14 mouse cellular contexts compared by ENCODE assay signal in the genomic region with DNA sequence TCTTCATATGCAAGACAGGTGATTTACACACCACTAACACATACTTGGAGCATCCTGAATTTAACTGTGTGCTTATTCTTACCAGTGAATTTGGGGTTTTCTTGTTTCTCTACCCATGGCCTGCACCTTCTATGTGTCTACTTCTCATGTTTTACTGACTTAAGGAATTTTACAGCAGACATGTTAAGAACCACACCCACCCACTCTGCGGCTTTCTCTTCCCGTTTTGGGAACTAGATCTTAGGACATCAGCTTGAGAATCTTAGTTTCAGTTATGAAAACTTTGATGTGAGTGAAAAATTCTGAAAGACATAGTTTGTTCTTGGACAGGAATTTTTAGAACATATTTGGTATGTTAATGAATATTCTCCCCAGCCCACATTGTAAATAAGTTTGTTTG.
"Had no signal": no experiment of that assay in that cellular context is flagged by ENCODE, and none has a peak within 500 bp of the region (broad histone marks: within the 10 kb centered on the region; RNA-seq: fewer than 3 reads in every experiment).

No protein-coding gene starts in this region.

- H3K27me3 ChIP-seq: intestine, embryonic 15.5 days; liver, embryonic 13.5 days; neural tube, embryonic 13.5 days had no signal

- H3K9ac ChIP-seq: intestine, embryonic 15.5 days; liver, embryonic 13.5 days; liver, postnatal 0 days; midbrain, embryonic 12.5 days; neural tube, embryonic 13.5 days had no signal

- H3K27ac ChIP-seq: intestine, embryonic 15.5 days; left cerebral cortex, adult 2 months; limb, embryonic 10.5 days; liver, embryonic 13.5 days; midbrain, embryonic 12.5 days; neural tube, embryonic 13.5 days had no signal

- ATAC-seq: intestine, embryonic 15.5 days; liver, postnatal 0 days had no signal

- H3K4me3 ChIP-seq: intestine, embryonic 15.5 days; left cerebral cortex, adult 2 months; limb, embryonic 10.5 days; liver, embryonic 13.5 days; midbrain, embryonic 12.5 days; neural tube, embryonic 13.5 days had no signal

- H3K4me2 ChIP-seq: intestine, embryonic 15.5 days; liver, embryonic 13.5 days; midbrain, embryonic 12.5 days; neural tube, embryonic 13.5 days had no signal

- H3K9me3 ChIP-seq: intestine, embryonic 15.5 days; limb, embryonic 10.5 days; liver, embryonic 13.5 days; midbrain, embryonic 12.5 days; neural tube, embryonic 13.5 days had no signal

- H3K36me3 ChIP-seq: intestine, embryonic 15.5 days; limb, embryonic 10.5 days; liver, embryonic 13.5 days had no signal

- DNase-seq: kidney, adult 8-10 months; kidney, postnatal 25 days; liver, embryonic 13.5 days; liver, postnatal 0 days; retina, postnatal 1 day; right cerebral cortex, postnatal 4 days; spleen, adult 18-20 months; thymus, adult 18-20 months; thymus, postnatal 14 days had no signal

- H3K4me1 ChIP-seq: intestine, embryonic 15.5 days; liver, embryonic 13.5 days; neural tube, embryonic 13.5 days had no signal
